Mouse (Mus musculus) G1E (cell line): ENCODE data around the gene Pacs2. TPM values are rescaled to one million over a fixed set of nuclear protein-coding genes. Genes with fewer than 3 reads are reported as not detected.

Experiments used
- ATAC-seq: 2 replicates; pipeline ENCODE4 v1.8.0; 2016; ENCODE audit warnings: mild to moderate bottlenecking; ENCODE audit not compliant: insufficient number of reproducible peaks, poor library complexity, low FRiP score, severe bottlenecking; ENCODE audit errors: extremely low read depth
- DNase-seq: peaks from one replicate; pipeline ENCODE4 v3.0.0; 2012; ENCODE audit warnings: low spot score
- H3K27me3 ChIP-seq: 2 replicates; pipeline ENCODE4 v1.6.1; 2012; ENCODE audit warnings: mild to moderate bottlenecking, low read length, inconsistent platforms; ENCODE audit not compliant: insufficient read depth
- H3K36me3 ChIP-seq: replicated peaks from 2 replicates; pipeline ENCODE3; 2012; ENCODE audit warnings: mild to moderate bottlenecking, inconsistent platforms
- H3K4me1 ChIP-seq: 2 replicates; pipeline ENCODE4 v1.6.1; 2012; ENCODE audit warnings: low read depth, low read length, inconsistent platforms, mixed read lengths; ENCODE audit not compliant: insufficient read depth
- H3K4me3 ChIP-seq: 2 replicates; pipeline ENCODE4 v1.5.1; 2012; ENCODE audit warnings: low read depth, mild to moderate bottlenecking, inconsistent platforms, low read length, moderate library complexity, mixed read lengths
- H3K9me3 ChIP-seq: replicated peaks from 2 replicates; pipeline ENCODE4 v1.6.1; 2012; ENCODE audit warnings: inconsistent platforms
- CTCF ChIP-seq: IDR thresholded peaks from 2 replicates; pipeline ENCODE4 v1.5.1; 2012; ENCODE audit warnings: low read depth, low read length, inconsistent platforms, mixed read lengths
- GATA1 ChIP-seq: IDR thresholded peaks from 2 replicates; pipeline ENCODE4 v1.6.1; 2012; ENCODE audit warnings: borderline replicate concordance, low read length, inconsistent platforms, mixed read lengths
- GATA2 ChIP-seq: IDR thresholded peaks from 2 replicates; pipeline ENCODE4 v1.6.1; 2012; ENCODE audit warnings: low read depth, low read length, inconsistent platforms, borderline replicate concordance
- POLR2AphosphoS5 ChIP-seq: IDR thresholded peaks from 2 replicates; pipeline ENCODE4 v1.6.1; 2012; ENCODE audit warnings: low read depth, low read length, inconsistent platforms; ENCODE audit not compliant: insufficient replicate concordance
- TAL1 ChIP-seq: conservative IDR thresholded peaks from 2 replicates; pipeline ENCODE4 v1.6.1; 2012; ENCODE audit warnings: low read depth, low read length, inconsistent platforms, mixed read lengths
- polyA plus RNA-seq: library from polyadenylated mRNA; stranded (reverse); fragments of >175 nt; gene quantifications from 2 replicates; pipeline ENCODE4 v1.2.3, GENCODE M21; 2012
- total RNA-seq, 2 experiments: library from RNA; stranded (forward) in 1 of 2; stranded (reverse) in 1 of 2; fragments of 200-1000 nt in 1 of 2; fragments of >200 nt in 1 of 2; fragmentation: Nextera tagmentation in 1 of 2; gene quantifications; 2 replicates each; pipeline ENCODE4 v1.2.3; 2014 to 2017

The Pacs2 gene
- total and polyA plus RNA-seq, 3 experiments: 17.0 to 47.0 (median 21.1) TPM

- H3K27me3 ChIP-seq: no peaks in the 10 kb centered on the region
- ATAC-seq (no peak), DNase-seq (no peak)
- TF ChIP-seq GATA2 (no peak), POLR2AphosphoS5 (no peak), GATA1 (no peak), TAL1 (no peak), CTCF (0 out of 2 replicates have a peak, but pooled peaks have one; percentile 16)
- H3K36me3 ChIP-seq: peaks cover 93% of the 10 kb centered on the region
- H3K9me3 ChIP-seq: peaks cover 16% of the 10 kb centered on the region
- peak overlapping the region; percentile 34; the same call in 1 of the 2 replicates for H3K4me3 ChIP-seq
- H3K4me1 ChIP-seq: peaks cover 94% of the 10 kb centered on the region
Observed at GRCm38 (mm10) chr12:113103846-113104451, 89.6 kb downstream of the Pacs2 start.

DNA sequence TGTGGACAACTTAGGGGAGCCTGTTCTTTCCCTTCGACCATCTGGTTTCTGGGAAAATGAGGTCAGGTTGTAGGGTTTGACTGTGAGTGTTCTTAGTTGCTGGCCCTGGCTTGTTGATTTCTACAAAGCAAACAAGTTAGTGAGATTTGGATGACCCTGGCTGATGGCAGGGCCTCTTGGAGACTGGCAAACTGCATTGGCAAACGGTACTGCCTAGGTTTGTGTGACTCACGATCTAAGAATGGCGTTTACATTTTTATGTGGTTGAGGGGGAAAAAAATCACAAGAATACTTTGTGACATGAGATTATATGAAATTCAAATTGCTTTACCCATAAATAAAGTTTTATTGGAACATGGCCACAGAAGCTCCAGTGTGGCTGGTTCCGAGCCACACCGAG, 92.1 kb downstream of the Pacs2 start:
- Histone ChIP-seq H3K9me3 (peaks cover 16% of the 10 kb centered on the region), H3K27me3 (no peaks in the 10 kb centered on the region), H3K4me1 (peaks cover 90% of the 10 kb centered on the region), H3K36me3 (peaks cover 89% of the 10 kb centered on the region), H3K4me3 (peak overlapping the region; percentile 53; the same call in 1 of the 2 replicates)
- DNase-seq (no peak), ATAC-seq (no peak)
- TF ChIP-seq GATA1: no peak
- no peak for TF ChIP-seq GATA2
- no peak for TF ChIP-seq TAL1
- TF ChIP-seq CTCF: no peak
- no peak for TF ChIP-seq POLR2AphosphoS5

DNA sequence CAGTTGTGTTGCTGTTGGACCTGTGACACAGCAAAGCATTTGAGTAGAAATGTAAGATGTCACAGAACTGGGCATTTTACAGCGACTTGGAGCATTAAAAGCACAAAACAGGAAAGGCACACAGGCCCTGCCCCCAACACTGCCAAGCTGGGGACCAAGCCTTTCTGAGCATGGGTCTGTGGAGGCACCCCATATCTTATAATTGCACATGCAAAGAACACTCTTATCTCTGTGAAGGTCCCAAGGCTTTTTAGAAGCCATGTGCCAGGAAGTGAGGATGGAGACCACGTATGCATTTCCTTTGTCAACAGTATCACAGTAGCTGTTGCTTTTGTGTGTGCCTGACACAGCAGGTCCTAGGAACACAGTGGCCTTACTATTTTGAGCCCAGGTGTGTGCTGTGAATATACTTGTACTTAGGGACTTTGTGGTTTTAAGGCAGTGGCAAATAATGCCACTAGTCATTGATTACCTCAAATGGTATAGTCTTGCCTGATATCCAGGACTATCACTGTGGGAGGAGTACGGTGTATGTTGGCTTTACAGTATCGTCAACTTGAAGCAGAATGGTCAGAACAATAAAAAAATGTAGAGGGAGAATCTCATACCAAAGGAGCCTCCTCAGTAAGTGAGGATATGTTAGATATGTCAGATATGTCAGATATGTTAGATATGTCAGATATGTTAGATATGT, 93.3 kb downstream of the Pacs2 start:
- peaks cover 16% of the 10 kb centered on the region for H3K9me3 ChIP-seq
- H3K27me3 ChIP-seq: no peaks in the 10 kb centered on the region
- TF ChIP-seq CTCF (no peak), GATA2 (no peak), TAL1 (peak; percentile 84), POLR2AphosphoS5 (no peak)
- peaks cover 91% of the 10 kb centered on the region for H3K4me1 ChIP-seq
- H3K4me3 ChIP-seq: no peak overlapping the region; the same call in 1 of the 2 replicates
- peak; percentile 83 for DNase-seq
- peaks cover 90% of the 10 kb centered on the region for H3K36me3 ChIP-seq
- peak; percentile 87 for ATAC-seq

- Histone ChIP-seq H3K27me3 (no peaks in the 10 kb centered on the region), H3K9me3 (peaks cover 16% of the 10 kb centered on the region), H3K4me3 (peak overlapping the region; percentile 7; the same call in 1 of the 2 replicates), H3K36me3 (peaks cover 90% of the 10 kb centered on the region), H3K4me1 (peaks cover 91% of the 10 kb centered on the region)
- TF ChIP-seq CTCF (no peak), POLR2AphosphoS5 (peak; percentile 65; the same call in 1 of the 2 replicates)
- DNase-seq (no peak), ATAC-seq (no peak)
Observed at GRCm38 (mm10) chr12:113108528-113109283, 94.4 kb downstream of the Pacs2 start.

DNA sequence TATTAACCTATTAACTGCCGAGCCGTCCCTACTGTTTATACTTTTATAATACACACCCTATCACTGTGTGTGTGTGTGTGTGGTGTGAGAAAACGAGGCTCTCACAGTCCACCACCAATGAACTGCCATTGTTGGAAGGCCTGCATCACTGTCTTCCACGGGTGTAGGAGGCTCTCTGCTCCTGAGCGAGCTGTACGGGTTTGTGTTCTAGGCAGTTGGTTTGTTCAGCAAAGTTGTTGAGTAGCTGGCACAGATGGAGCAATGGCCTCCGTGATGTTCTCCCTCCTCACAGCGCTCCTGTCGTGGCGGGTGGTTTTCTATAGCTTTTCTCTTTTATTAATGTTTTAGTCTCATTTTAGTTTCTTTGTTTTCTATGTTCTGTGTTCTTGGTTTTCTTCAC, 95.5 kb downstream of the Pacs2 start:
- Histone ChIP-seq H3K9me3 (peaks cover 12% of the 10 kb centered on the region), H3K27me3 (no peaks in the 10 kb centered on the region), H3K36me3 (peaks cover 90% of the 10 kb centered on the region), H3K4me3 (no peak overlapping the region), H3K4me1 (peaks cover 90% of the 10 kb centered on the region)
- ATAC-seq (no peak), DNase-seq (no peak)
- TF ChIP-seq TAL1: no peak
- no peak for TF ChIP-seq GATA1
- no peak for TF ChIP-seq POLR2AphosphoS5
- TF ChIP-seq CTCF: no peak
- TF ChIP-seq GATA2: no peak

- ATAC-seq (no peak), DNase-seq (no peak)
- Histone ChIP-seq H3K4me1 (peaks cover 70% of the 10 kb centered on the region), H3K27me3 (no peaks in the 10 kb centered on the region), H3K4me3 (no peak overlapping the region), H3K36me3 (peaks cover 95% of the 10 kb centered on the region), H3K9me3 (no peaks in the 10 kb centered on the region)
- TF ChIP-seq TAL1 (no peak), POLR2AphosphoS5 (no peak), GATA1 (no peak), GATA2 (no peak), CTCF (no peak)
Observed at GRCm38 (mm10) chr12:113114141-113114540, 99.8 kb downstream of the Pacs2 start.
